ENCODE assay signal across 21 mouse cellular contexts in genomic region chr10:86776281-86776680, GRCm38 (mm10). TPM values are rescaled to one million over a fixed set of nuclear protein-coding genes. Genes with fewer than 3 reads are reported as not detected.
DNase-seq lines count a peak whose midpoint lies in the region; ATAC-seq and TF ChIP-seq lines count a peak whose summit lies in the region.
"Had no signal": no experiment of that assay in that cellular context is flagged by ENCODE, and none has a peak within 500 bp of the region (broad histone marks: within the 10 kb centered on the region; RNA-seq: fewer than 3 reads in every experiment).

No protein-coding gene starts in this region.

- H3K36me3 ChIP-seq in heart, embryonic 15.5 days: no peaks in the 10 kb centered on the region
- no peaks in the 10 kb centered on the region for H3K36me3 ChIP-seq in heart, embryonic 10.5 days
- no peaks in the 10 kb centered on the region for H3K36me3 ChIP-seq in kidney, embryonic 15.5 days
- no peaks in the 10 kb centered on the region for H3K36me3 ChIP-seq in testis, adult 2 months (ENCODE audit: control insufficient read depth, insufficient read depth, low read length)
- no peaks in the 10 kb centered on the region for H3K36me3 ChIP-seq in liver, embryonic 12.5 days
- H3K36me3 ChIP-seq: embryonic facial prominence, embryonic 15.5 days; hindbrain, embryonic 12.5 days had no signal

- no peaks in the 10 kb centered on the region for H3K27me3 ChIP-seq in heart, embryonic 15.5 days
- no peaks in the 10 kb centered on the region for H3K27me3 ChIP-seq in heart, embryonic 10.5 days (ENCODE audit: insufficient read depth, poor library complexity, severe bottlenecking)
- H3K27me3 ChIP-seq in kidney, embryonic 15.5 days: no peaks in the 10 kb centered on the region
- H3K27me3 ChIP-seq in testis, adult 2 months (ENCODE audit: control insufficient read depth, insufficient read depth, low read length): no peaks in the 10 kb centered on the region
- no peaks in the 10 kb centered on the region; the same call in 1 of the 2 replicates for H3K27me3 ChIP-seq in liver, embryonic 12.5 days (replicated peaks)
- H3K27me3 ChIP-seq: embryonic facial prominence, embryonic 15.5 days had no signal

- peaks cover 30% of the 10 kb centered on the region for H3K4me1 ChIP-seq in heart, embryonic 15.5 days (replicated peaks)
- peaks cover 23% of the 10 kb centered on the region for H3K4me1 ChIP-seq in heart, embryonic 10.5 days
- H3K4me1 ChIP-seq in kidney, embryonic 15.5 days: peaks cover 31% of the 10 kb centered on the region
- peaks cover 11% of the 10 kb centered on the region for H3K4me1 ChIP-seq in testis, adult 2 months (ENCODE audit: control insufficient read depth, insufficient read depth, low read length)
- peaks cover 30% of the 10 kb centered on the region for H3K4me1 ChIP-seq in liver, embryonic 12.5 days

- no peak for TF ChIP-seq POLR2A in testis, adult 2 months (IDR thresholded peaks at IDR 0.05; ENCODE audit: control insufficient read depth, low read depth, low read length)

- H3K4me3 ChIP-seq in heart, embryonic 15.5 days: no peak overlapping the region
- H3K4me3 ChIP-seq in heart, embryonic 10.5 days: no peak overlapping the region
- no peak overlapping the region for H3K4me3 ChIP-seq in kidney, embryonic 15.5 days (replicated peaks)
- no peak overlapping the region for H3K4me3 ChIP-seq in testis, adult 2 months (ENCODE audit: control insufficient read depth, low read depth, low read length)
- H3K4me3 ChIP-seq in liver, embryonic 12.5 days: no peak overlapping the region
- H3K4me3 ChIP-seq: embryonic facial prominence, embryonic 15.5 days; hindbrain, embryonic 12.5 days had no signal

- TF ChIP-seq CTCF in testis, adult 2 months (IDR thresholded peaks at IDR 0.05; ENCODE audit: control insufficient read depth, insufficient read depth, insufficient replicate concordance, low read depth, low read length): no peak

- no peak for ATAC-seq in heart, embryonic 15.5 days (replicated peaks; ENCODE audit: insufficient number of reproducible peaks, insufficient read depth, low FRiP score, low read depth)
- no peak for ATAC-seq in kidney, embryonic 15.5 days (replicated peaks; ENCODE audit: low FRiP score)
- no peak for ATAC-seq in liver, embryonic 12.5 days
- ATAC-seq: forebrain, postnatal 0 days; inflammation-experienced regulatory T-cells, adult 6 months had no signal

- H3K4me2 ChIP-seq in heart, embryonic 15.5 days: no peak overlapping the region
- no peak overlapping the region for H3K4me2 ChIP-seq in kidney, embryonic 15.5 days
- no peak overlapping the region for H3K4me2 ChIP-seq in liver, embryonic 12.5 days
- H3K4me2 ChIP-seq: embryonic facial prominence, embryonic 15.5 days; hindbrain, embryonic 12.5 days had no signal

- H3K9me3 ChIP-seq in heart, embryonic 15.5 days (replicated peaks): no peaks in the 10 kb centered on the region
- H3K9me3 ChIP-seq in heart, embryonic 10.5 days: no peaks in the 10 kb centered on the region
- no peaks in the 10 kb centered on the region for H3K9me3 ChIP-seq in kidney, embryonic 15.5 days (replicated peaks)
- H3K9me3 ChIP-seq in liver, embryonic 12.5 days (replicated peaks): no peaks in the 10 kb centered on the region
- H3K9me3 ChIP-seq: embryonic facial prominence, embryonic 15.5 days; hindbrain, embryonic 12.5 days had no signal

- H3K27ac ChIP-seq in heart, embryonic 15.5 days: 0 out of 2 replicates have a peak overlapping the region, but pooled peaks have one; percentile 16
- no peak overlapping the region for H3K27ac ChIP-seq in heart, embryonic 10.5 days
- H3K27ac ChIP-seq in kidney, embryonic 15.5 days: no peak overlapping the region
- peak overlapping the region; percentile 64 for H3K27ac ChIP-seq in testis, adult 2 months (ENCODE audit: control insufficient read depth, insufficient read depth, low read depth, low read length)
- H3K27ac ChIP-seq in liver, embryonic 12.5 days: no peak overlapping the region
- H3K27ac ChIP-seq: embryonic facial prominence, embryonic 15.5 days; hindbrain, embryonic 12.5 days had no signal

- no peak overlapping the region for H3K9ac ChIP-seq in heart, embryonic 15.5 days
- no peak overlapping the region for H3K9ac ChIP-seq in kidney, embryonic 15.5 days
- no peak overlapping the region for H3K9ac ChIP-seq in liver, embryonic 12.5 days
- H3K9ac ChIP-seq: embryonic facial prominence, embryonic 15.5 days; forebrain, postnatal 0 days; hindbrain, embryonic 12.5 days had no signal

- no peak for DNase-seq in heart, embryonic 10.5 days (ENCODE audit: low spot score)
- DNase-seq in kidney, postnatal 10 days: peak; percentile 42
- DNase-seq in testis, postnatal 10 days (ENCODE audit: low spot score): no peak
- peak; percentile 46 for DNase-seq in testis, postnatal 14 days (ENCODE audit: low spot score)
- DNase-seq: adrenal gland, adult 2 months; forebrain, postnatal 0 days; kidney, postnatal 25 days; lung, adult 18-20 months; lung, postnatal 36 days; right cerebral cortex, postnatal 25 days; thymus, postnatal 4 days had no signal

- WGBS in heart, embryonic 15.5 days: 62% methylated on average over 9 of the region's 9 CpGs
- 70% methylated on average over 9 of the region's 9 CpGs for WGBS in heart, embryonic 10.5 days
- WGBS in kidney, embryonic 15.5 days: 64% methylated on average over 9 of the region's 9 CpGs
- WGBS in liver, embryonic 12.5 days (ENCODE audit: insufficient replicate concordance): 77% methylated on average over 9 of the region's 9 CpGs

RNA-seq across cellular contexts. Expression of gene Nt5dc3, which starts 2.5 kb away (rescaled TPM):
- polyA plus RNA-seq in heart, embryonic 15.5 days (2015; fragmentation: Nextera tagmentation; extraction: Ambion mirVana): 3.2 and 3.4 TPM in 2 replicates
- 1.4 and 1.6 TPM in 2 replicates for polyA plus RNA-seq in heart, embryonic 10.5 days (2016; fragmentation: Nextera tagmentation; extraction: Ambion mirVana)
- 1.2 and 1.4 TPM in 2 replicates for polyA plus RNA-seq in kidney, embryonic 15.5 days (2015; fragmentation: Nextera tagmentation; extraction: Ambion mirVana)
- polyA plus RNA-seq in testis, adult 2 months (2012; rRNA removed): 7.0 and 7.7 TPM in 2 replicates
- polyA plus RNA-seq in liver, embryonic 12.5 days (2016; fragmentation: Nextera tagmentation; extraction: Ambion mirVana): 0.65 and 0.69 TPM in 2 replicates

RNA-seq across cellular contexts. Expression of gene Gm49358, which starts 12.5 kb away (rescaled TPM):
- polyA plus RNA-seq in heart, embryonic 15.5 days (2015; fragmentation: Nextera tagmentation; extraction: Ambion mirVana): not detected in 2 replicates
- polyA plus RNA-seq in heart, embryonic 10.5 days (2016; fragmentation: Nextera tagmentation; extraction: Ambion mirVana): not detected in 2 replicates
- not detected in 2 replicates for polyA plus RNA-seq in kidney, embryonic 15.5 days (2015; fragmentation: Nextera tagmentation; extraction: Ambion mirVana)
- polyA plus RNA-seq in testis, adult 2 months (2012; rRNA removed): not detected in 2 replicates
- polyA plus RNA-seq in liver, embryonic 12.5 days (2016; fragmentation: Nextera tagmentation; extraction: Ambion mirVana): not detected in 2 replicates
- polyA plus RNA-seq: adrenal gland, adult 2 months; cortical plate, adult 2 months; embryonic facial prominence, embryonic 15.5 days; forebrain, postnatal 0 days; gonadal fat pad, adult 2 months; hindbrain, embryonic 12.5 days; inflammation-experienced regulatory T-cells, adult 6 months; liver, adult 2 months had no signal

Comparison
In these comparisons a context has a peak if more than half of its experiments do, and no peak if none do; other contexts are left out.
1. H3K27ac ChIP-seq: peak in heart, embryonic 15.5 days (single experiment) and testis, adult 2 months (single experiment); none in heart, embryonic 10.5 days (single experiment), kidney, embryonic 15.5 days (single experiment) and liver, embryonic 12.5 days (single experiment).
2. DNase-seq: peak in kidney, postnatal 10 days (single experiment) and testis, postnatal 14 days (single experiment); none in heart, embryonic 10.5 days (single experiment) and testis, postnatal 10 days (single experiment).